Mouse (Mus musculus) heart, embryonic 11.5 days (tissue): ENCODE measurements around the gene Rif1. TPM values are rescaled to one million over a fixed set of nuclear protein-coding genes. Genes with fewer than 3 reads are reported as not detected.

Source experiments
- polyA plus RNA-seq: library from polyadenylated mRNA; unstranded; fragments of >200 nt; fragmentation: Nextera tagmentation; extraction: Ambion mirVana; gene quantifications from 2 replicates; pipeline ENCODE4 v1.2.1, GENCODE M21; 2014

Gene Rif1
- polyA plus RNA-seq, 1 experiment from 2014 or later, result 29.8 TPM

Other genes with a start within 250 kb of the Rif1 start
- 11.6 and 14.4 TPM in 2 replicates for gene Rbm43, start 137.7 kb upstream of the Rif1 start, polyA plus RNA-seq
- gene Nmi, start 99.3 kb upstream of the Rif1 start, polyA plus RNA-seq, result 12.6 and 12.7 TPM in 2 replicates
- 3.7 and 4.9 TPM in 2 replicates for gene Tnfaip6, start 34.8 kb upstream of the Rif1 start, polyA plus RNA-seq